1 mouse cellular context compared by ENCODE assay signal in the genomic region with DNA sequence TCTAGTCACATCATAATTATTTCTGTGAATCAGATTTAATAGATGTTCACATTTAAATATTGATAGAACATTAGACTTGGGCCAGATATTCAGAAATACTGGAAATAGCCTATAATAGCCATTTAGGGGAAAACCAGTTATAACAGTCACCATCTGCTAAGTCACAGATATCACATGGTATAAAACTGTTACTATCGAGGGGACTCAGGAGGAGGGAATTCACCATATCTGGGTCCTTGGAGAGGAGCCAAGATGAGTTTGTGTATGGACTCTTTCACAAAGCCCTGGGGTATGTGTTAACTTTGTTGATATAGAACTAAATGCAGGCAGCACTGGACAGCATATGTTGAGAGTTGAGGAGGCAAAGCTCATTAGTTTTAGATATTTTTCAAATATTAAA.
TF ChIP-seq lines count a peak whose summit lies in the region.

No protein-coding gene starts in this region.

TF ChIP-seq in MEL, 35 proteins besides CTCF, POLR2A, EP300 and RAD21 (continued from another document):
- TF ChIP-seq MEF2A (IDR thresholded peaks at IDR 0.05; ENCODE audit: extremely low read depth, insufficient replicate concordance, low read depth, low read length, poor library complexity, severe bottlenecking): 0 out of 2 replicates have a peak, but pooled peaks have one; percentile 53
- peak; percentile 78 for TF ChIP-seq TAL1 (IDR thresholded peaks at IDR 0.05; ENCODE audit: low read length)
- TF ChIP-seq NELFE (IDR thresholded peaks at IDR 0.05; ENCODE audit: low read depth, low read length): no peak
- TF ChIP-seq GABPA (IDR thresholded peaks at IDR 0.05; ENCODE audit: low read depth, low read length): no peak
- no peak; the same call in 1 of the 2 replicates for TF ChIP-seq MAFK (IDR thresholded peaks at IDR 0.05; ENCODE audit: borderline replicate concordance, low read depth, low read length)
- TF ChIP-seq ELF1 (IDR thresholded peaks at IDR 0.05; ENCODE audit: low read depth, low read length): no peak
- TF ChIP-seq SMC3 (IDR thresholded peaks at IDR 0.05; ENCODE audit: low read depth, low read length): no peak
- TF ChIP-seq ZC3H11A (IDR thresholded peaks at IDR 0.05; ENCODE audit: low read depth, low read length): no peak
- peak; percentile 93 for TF ChIP-seq TCF12 (IDR thresholded peaks at IDR 0.05; ENCODE audit: low read depth, low read length)
- TF ChIP-seq ZNF384 (IDR thresholded peaks at IDR 0.05; ENCODE audit: low read depth, low read length): no peak
- peak; percentile 53; the same call in 1 of the 2 replicates for TF ChIP-seq MXI1 (IDR thresholded peaks at IDR 0.05; ENCODE audit: low read depth, low read length)
- no peak for TF ChIP-seq USF2 (IDR thresholded peaks at IDR 0.05; ENCODE audit: borderline replicate concordance in 1 of 2, insufficient read depth in 1 of 2, low read depth in 1 of 2, low read length in 2 of 2)
- TF ChIP-seq NRF1 (IDR thresholded peaks at IDR 0.05; ENCODE audit: insufficient read depth, low read depth, low read length, poor library complexity, severe bottlenecking): no peak
- TF ChIP-seq UBTF (IDR thresholded peaks at IDR 0.05; ENCODE audit: borderline replicate concordance, insufficient read depth, low read depth, low read length): no peak
- TF ChIP-seq MAZ (IDR thresholded peaks at IDR 0.05; ENCODE audit: low read depth, low read length): peak; percentile 39; the same call in 1 of the 2 replicates
- TF ChIP-seq RCOR1 (IDR thresholded peaks at IDR 0.05; ENCODE audit: low read depth, low read length): peak; percentile 83; the same call in 1 of the 2 replicates
- no peak for TF ChIP-seq BHLHE40 (IDR thresholded peaks at IDR 0.05; ENCODE audit: borderline replicate concordance, low read depth, low read length)
TF ChIP-seq in MEL: peak in this region for 14.
